10 mouse cellular contexts compared by ENCODE assay signal in genomic region chr19:28160582-28160981, GRCm38 (mm10).
DNase-seq lines count a peak whose midpoint lies in the region; ATAC-seq and TF ChIP-seq lines count a peak whose summit lies in the region.
"Had no signal": no experiment of that assay in that cellular context is flagged by ENCODE, and none has a peak within 500 bp of the region (broad histone marks: within the 10 kb centered on the region; RNA-seq: fewer than 3 reads in every experiment).

No protein-coding gene starts in this region.

- H3K4me1 ChIP-seq in liver, postnatal 0 days (ENCODE audit: insufficient read depth), result no peaks in the 10 kb centered on the region
- H3K4me1 ChIP-seq in liver, embryonic 12.5 days, result no peaks in the 10 kb centered on the region
- no peaks in the 10 kb centered on the region for H3K4me1 ChIP-seq in stomach, postnatal 0 days (replicated peaks; ENCODE audit: control insufficient read depth, insufficient read depth)
- H3K4me1 ChIP-seq: hindbrain, embryonic 15.5 days had no signal

- H3K27me3 ChIP-seq in liver, postnatal 0 days (ENCODE audit: insufficient read depth, low read length), result no peaks in the 10 kb centered on the region
- H3K27me3 ChIP-seq in liver, embryonic 12.5 days (replicated peaks), result no peaks in the 10 kb centered on the region
- H3K27me3 ChIP-seq in stomach, postnatal 0 days (ENCODE audit: control insufficient read depth, insufficient read depth, low read length), result no peaks in the 10 kb centered on the region
- H3K27me3 ChIP-seq: hindbrain, embryonic 15.5 days had no signal

- H3K36me3 ChIP-seq in liver, postnatal 0 days (replicated peaks; ENCODE audit: insufficient read depth, low read length), result no peaks in the 10 kb centered on the region
- H3K36me3 ChIP-seq in liver, embryonic 12.5 days, result no peaks in the 10 kb centered on the region
- H3K36me3 ChIP-seq in stomach, postnatal 0 days (ENCODE audit: control insufficient read depth, insufficient read depth, low read length), result no peaks in the 10 kb centered on the region
- H3K36me3 ChIP-seq: hindbrain, embryonic 15.5 days had no signal

- H3K4me3 ChIP-seq in liver, postnatal 0 days (ENCODE audit: low read depth, low read length), result no peak overlapping the region
- H3K4me3 ChIP-seq in liver, embryonic 12.5 days, result no peak overlapping the region
- H3K4me3 ChIP-seq in stomach, postnatal 0 days (ENCODE audit: low read depth, low read length), result no peak overlapping the region
- H3K4me3 ChIP-seq: hindbrain, embryonic 15.5 days had no signal

- TF ChIP-seq CTCF in liver, postnatal 0 days (IDR thresholded peaks at IDR 0.05; ENCODE audit: low read depth), result peak; percentile 62
- peak; percentile 64 for TF ChIP-seq CTCF in stomach, postnatal 0 days (IDR thresholded peaks at IDR 0.05; ENCODE audit: low read depth)

- H3K4me2 ChIP-seq in liver, postnatal 0 days (ENCODE audit: low read depth, low read length), result no peak overlapping the region
- H3K4me2 ChIP-seq in liver, embryonic 12.5 days, result no peak overlapping the region
- H3K4me2 ChIP-seq in stomach, postnatal 0 days (replicated peaks; ENCODE audit: low read depth), result no peak overlapping the region
- H3K4me2 ChIP-seq: hindbrain, embryonic 15.5 days had no signal

- no peak for ATAC-seq in liver, postnatal 0 days
- no peak for ATAC-seq in liver, embryonic 12.5 days
- ATAC-seq in stomach, postnatal 0 days (ENCODE audit: low FRiP score, low TSS enrichment), result no peak
- no peak for ATAC-seq in monocyte, adult 5-6 weeks (replicated peaks; ENCODE audit: insufficient number of reproducible peaks, low FRiP score, low TSS enrichment, poor library complexity, severe bottlenecking)
- ATAC-seq in megakaryocyte progenitor cell, adult 5-6 weeks (replicated peaks; ENCODE audit: poor library complexity), result no peak
- ATAC-seq: midbrain, embryonic 16.5 days had no signal

- H3K27ac ChIP-seq in liver, postnatal 0 days (ENCODE audit: low read depth), result no peak overlapping the region
- no peak overlapping the region for H3K27ac ChIP-seq in liver, embryonic 12.5 days
- H3K27ac ChIP-seq in stomach, postnatal 0 days (replicated peaks), result no peak overlapping the region
- H3K27ac ChIP-seq: hindbrain, embryonic 15.5 days had no signal

- 70% methylated on average over 4 of the region's 4 CpGs for WGBS in liver, postnatal 0 days (ENCODE audit: insufficient replicate concordance)
- WGBS in liver, embryonic 12.5 days (ENCODE audit: insufficient replicate concordance), result 50% methylated on average over 4 of the region's 4 CpGs
- WGBS in stomach, postnatal 0 days, result 77% methylated on average over 4 of the region's 4 CpGs

- peak; percentile 17 to 28 for DNase-seq in cerebellum, postnatal 14 days
- DNase-seq in cerebellum, postnatal 4 days (ENCODE audit: low spot score in 2 of 2), result no peak
- no peak for DNase-seq in liver, postnatal 0 days
- peak; percentile 52 for DNase-seq in R1 (ENCODE audit: low read depth, low spot score)
- DNase-seq in stomach, postnatal 0 days (ENCODE audit: low spot score), result no peak

- no peak for TF ChIP-seq EP300 in liver, postnatal 0 days (IDR thresholded peaks at IDR 0.05; ENCODE audit: low read depth)
- TF ChIP-seq EP300 in stomach, postnatal 0 days (optimal IDR thresholded peaks at IDR 0.05), result no peak

- no peaks in the 10 kb centered on the region for H3K9me3 ChIP-seq in liver, postnatal 0 days (ENCODE audit: low read length)
- no peaks in the 10 kb centered on the region for H3K9me3 ChIP-seq in liver, embryonic 12.5 days (replicated peaks)
- no peaks in the 10 kb centered on the region for H3K9me3 ChIP-seq in stomach, postnatal 0 days (ENCODE audit: control insufficient read depth, low read length)
- H3K9me3 ChIP-seq: hindbrain, embryonic 15.5 days had no signal

- H3K9ac ChIP-seq in liver, postnatal 0 days (replicated peaks), result no peak overlapping the region
- no peak overlapping the region for H3K9ac ChIP-seq in liver, embryonic 12.5 days
- no peak overlapping the region for H3K9ac ChIP-seq in stomach, postnatal 0 days (ENCODE audit: low read length)
- H3K9ac ChIP-seq: hindbrain, embryonic 15.5 days had no signal

Comparison
In these comparisons a context has a peak if more than half of its experiments do, and no peak if none do; other contexts are left out.
1. DNase-seq: peak in cerebellum, postnatal 14 days (2 of 2) and R1 (single experiment); none in cerebellum, postnatal 4 days (0 of 2), liver, postnatal 0 days (single experiment) and stomach, postnatal 0 days (single experiment).